Mouse (Mus musculus): ENCODE measurements around the gene Prkar2b.

DNA sequence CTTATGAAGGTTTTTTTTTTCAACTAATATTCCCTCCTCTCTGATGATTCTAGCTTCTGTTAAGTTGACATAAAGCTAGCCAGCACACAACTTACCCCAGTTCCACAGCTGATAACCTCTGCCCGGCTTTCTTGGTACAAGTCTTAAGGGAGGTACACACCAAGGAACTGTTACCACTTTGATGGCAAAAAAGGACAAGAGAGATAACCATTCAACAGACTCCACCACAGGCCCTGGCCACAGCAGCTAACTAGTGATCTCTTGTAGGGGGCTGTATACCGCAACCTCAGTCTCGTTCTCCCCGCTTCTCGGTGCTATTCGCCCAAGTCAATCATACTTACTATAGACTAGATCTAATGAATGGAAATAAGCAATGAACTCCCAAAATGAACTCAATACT, 16.3 kb upstream of the Prkar2b start:
- no peak for TF ChIP-seq CTCF (IDR thresholded peaks at IDR 0.05; ENCODE audit: low read depth)
- no peak for TF ChIP-seq EP300 (IDR thresholded peaks at IDR 0.05; ENCODE audit: low read depth)
